Comparison of ENCODE assay signal across 15 mouse cellular contexts in genomic region chr1:77298713-77299132, GRCm38 (mm10).
A peak's percentile ranks its signal among the peaks of the same experiment; 100 is the strongest.
DNase-seq lines count a peak whose midpoint lies in the region; ATAC-seq and TF ChIP-seq lines count a peak whose summit lies in the region.
"Had no signal": no experiment of that assay in that cellular context is flagged by ENCODE, and none has a peak within 500 bp of the region (broad histone marks: within the 10 kb centered on the region; RNA-seq: fewer than 3 reads in every experiment).

No protein-coding gene starts in this region.

- H3K79me2 ChIP-seq in MEL (ENCODE audit: control insufficient read depth, insufficient read depth, low read length, poor library complexity): no peaks in the 10 kb centered on the region

- peak; percentile 98 for ATAC-seq in heart, embryonic 11.5 days (replicated peaks; ENCODE audit: insufficient number of reproducible peaks, low FRiP score, low TSS enrichment)
- ATAC-seq in hematopoietic stem cell, adult 5-6 weeks (replicated peaks in 1 of 2; ENCODE audit: insufficient read depth in 1 of 2, low FRiP score in 2 of 2, low TSS enrichment in 1 of 2, low read depth in 1 of 2, poor library complexity in 2 of 2, severe bottlenecking in 2 of 2): peak; percentile 79 to 87
- ATAC-seq: hindbrain, embryonic 16.5 days had no signal

- TF ChIP-seq POLR2A in MEL (IDR thresholded peaks at IDR 0.05; ENCODE audit: control insufficient read depth in 1 of 2, insufficient read depth in 1 of 2, low read depth in 1 of 2, low read length in 2 of 2, poor library complexity in 1 of 2): no peak

- H3K4me2 ChIP-seq in heart, embryonic 11.5 days: no peak overlapping the region
- H3K4me2 ChIP-seq: forebrain, embryonic 12.5 days; heart, embryonic 15.5 days; limb, embryonic 15.5 days had no signal

- H3K36me3 ChIP-seq in heart, embryonic 11.5 days (ENCODE audit: control insufficient read depth, insufficient read depth, low read length): no peaks in the 10 kb centered on the region
- no peaks in the 10 kb centered on the region for H3K36me3 ChIP-seq in MEL (ENCODE audit: control insufficient read depth in 1 of 2, insufficient read depth in 2 of 2, low read length in 2 of 2)
- H3K36me3 ChIP-seq in megakaryocyte, embryonic 14.5 days (replicated peaks; ENCODE audit: low read length): no peaks in the 10 kb centered on the region
- H3K36me3 ChIP-seq: forebrain, embryonic 12.5 days; heart, embryonic 15.5 days; limb, embryonic 15.5 days had no signal

- no peaks in the 10 kb centered on the region for H3K27me3 ChIP-seq in heart, embryonic 11.5 days (ENCODE audit: control insufficient read depth, insufficient read depth, low read length)
- no peaks in the 10 kb centered on the region for H3K27me3 ChIP-seq in MEL (ENCODE audit: control insufficient read depth in 1 of 2, insufficient read depth in 2 of 2, low read length in 2 of 2)
- H3K27me3 ChIP-seq in megakaryocyte, embryonic 14.5 days (replicated peaks): no peaks in the 10 kb centered on the region
- H3K27me3 ChIP-seq: forebrain, embryonic 12.5 days; heart, embryonic 15.5 days; limb, embryonic 15.5 days had no signal

- WGBS in heart, embryonic 11.5 days (ENCODE audit: insufficient replicate concordance): 53% methylated on average over 4 of the region's 4 CpGs

- H3K27ac ChIP-seq in heart, embryonic 11.5 days (ENCODE audit: low read depth, low read length): peak overlapping the region; percentile 46; the same call in 1 of the 2 replicates
- no peak overlapping the region for H3K27ac ChIP-seq in MEL (ENCODE audit: control insufficient read depth, low read depth, low read length)
- H3K27ac ChIP-seq: forebrain, embryonic 12.5 days; heart, embryonic 15.5 days; limb, embryonic 15.5 days had no signal

- no peak for TF ChIP-seq RAD21 in MEL (IDR thresholded peaks at IDR 0.05; ENCODE audit: low read depth, low read length)

- no peak overlapping the region for H3K9ac ChIP-seq in heart, embryonic 11.5 days (ENCODE audit: low read depth, low read length)
- no peak overlapping the region for H3K9ac ChIP-seq in MEL (ENCODE audit: control insufficient read depth, low read depth, low read length, poor library complexity, severe bottlenecking)
- H3K9ac ChIP-seq: forebrain, embryonic 12.5 days; heart, embryonic 15.5 days; limb, embryonic 15.5 days had no signal

- no peak for DNase-seq in heart, adult 8-10 months (ENCODE audit: low spot score)
- peak; percentile 29 for DNase-seq in MEL (ENCODE audit: low read depth, low spot score)
- no peak for DNase-seq in cerebellum, postnatal 25 days
- no peak for DNase-seq in cerebellum, adult 9-10 months
- no peak for DNase-seq in layer of hippocampus, adult 9-10 months (ENCODE audit: low spot score)
- DNase-seq: adrenal gland, postnatal 25 days; cerebellum, adult 2 months; kidney, postnatal 4 days had no signal

- no peaks in the 10 kb centered on the region for H3K4me1 ChIP-seq in heart, embryonic 11.5 days (ENCODE audit: control insufficient read depth, insufficient read depth, low read length)
- no peaks in the 10 kb centered on the region for H3K4me1 ChIP-seq in MEL (ENCODE audit: control insufficient read depth in 1 of 2, insufficient read depth in 2 of 2, low read length in 2 of 2)
- peaks cover 38% of the 10 kb centered on the region for H3K4me1 ChIP-seq in megakaryocyte, embryonic 14.5 days
- H3K4me1 ChIP-seq: forebrain, embryonic 12.5 days; heart, embryonic 15.5 days; limb, embryonic 15.5 days had no signal

- H3K9me3 ChIP-seq in heart, embryonic 11.5 days (replicated peaks; ENCODE audit: control insufficient read depth, low read length): no peaks in the 10 kb centered on the region
- H3K9me3 ChIP-seq in MEL (replicated peaks; ENCODE audit: insufficient read depth, low read length): no peaks in the 10 kb centered on the region
- H3K9me3 ChIP-seq in megakaryocyte, embryonic 14.5 days: no peaks in the 10 kb centered on the region
- H3K9me3 ChIP-seq: forebrain, embryonic 12.5 days; heart, embryonic 15.5 days; limb, embryonic 15.5 days had no signal

- TF ChIP-seq CTCF in MEL (IDR thresholded peaks at IDR 0.05 in 2 of 3, conservative IDR thresholded peaks at IDR 0.05 in 1 of 3; ENCODE audit: control insufficient read depth in 1 of 3, insufficient read depth in 1 of 3, low read depth in 2 of 3, low read length in 3 of 3, poor library complexity in 1 of 3, severe bottlenecking in 1 of 3): no peak

- TF ChIP-seq EP300 in MEL (IDR thresholded peaks at IDR 0.05; ENCODE audit: low read depth in 1 of 2, low read length in 2 of 2): 0 out of 4 replicates have a peak, but pooled peaks of 1 of the 2 experiments have one; percentile 9

- no peak overlapping the region for H3K4me3 ChIP-seq in heart, embryonic 11.5 days (ENCODE audit: low read depth, low read length)
- no peak overlapping the region for H3K4me3 ChIP-seq in MEL (ENCODE audit: control insufficient read depth in 1 of 2, insufficient read depth in 1 of 2, low read depth in 2 of 2, low read length in 2 of 2)
- H3K4me3 ChIP-seq in megakaryocyte, embryonic 14.5 days (replicated peaks): peak overlapping the region; percentile 75
- H3K4me3 ChIP-seq: forebrain, embryonic 12.5 days; heart, embryonic 15.5 days; limb, embryonic 15.5 days had no signal

TF ChIP-seq in MEL, 35 proteins besides CTCF, POLR2A, EP300 and RAD21:
- TF ChIP-seq E2F4 (IDR thresholded peaks at IDR 0.05; ENCODE audit: borderline replicate concordance, low read depth, low read length) (no peak), TAL1 (IDR thresholded peaks at IDR 0.05; ENCODE audit: low read length) (peak; percentile 52; the same call in 1 of the 2 replicates)
